Mouse (Mus musculus) limb, embryonic 11.5 days (tissue): Measurements from ENCODE around the gene Ppp1r9a. TPM values are rescaled to one million over a fixed set of nuclear protein-coding genes. Genes with fewer than 3 reads are reported as not detected.

Source experiments
- ATAC-seq: fragments of 200-750 bp; cut with Nextera tagmentation; 2 replicates; pipeline ENCODE4 v1.8.0; 2017; ENCODE audit warnings: low read depth; ENCODE audit not compliant: insufficient number of reproducible peaks, low FRiP score, low TSS enrichment
- DNase-seq: peaks from one replicate; pipeline ENCODE4 v3.0.0-alpha.2; 2015; ENCODE audit warnings: low spot score
- H3K27ac ChIP-seq: fragments of 300-500 bp; sonication (generic); replicated peaks from 2 replicates; pipeline ENCODE4 v1.5.1; 2014; ENCODE audit warnings: low read depth, mild to moderate bottlenecking, low read length
- H3K27me3 ChIP-seq: fragments of 300-500 bp; sonication (generic); 2 replicates; pipeline ENCODE4 v1.6.1; 2014; ENCODE audit warnings: mild to moderate bottlenecking, low read length, mixed read lengths; ENCODE audit not compliant: control insufficient read depth, insufficient read depth
- H3K36me3 ChIP-seq: fragments of 300-500 bp; sonication (generic); 2 replicates; pipeline ENCODE4 v1.6.1; 2014; ENCODE audit warnings: mild to moderate bottlenecking, low read length, moderate library complexity, mixed read lengths; ENCODE audit not compliant: control insufficient read depth, insufficient read depth
- H3K4me1 ChIP-seq: fragments of 300-500 bp; sonication (generic); 2 replicates; pipeline ENCODE4 v1.6.1; 2014; ENCODE audit warnings: low read length, mixed read lengths; ENCODE audit not compliant: control insufficient read depth, insufficient read depth
- H3K4me2 ChIP-seq: fragments of 300-500 bp; sonication (generic); 2 replicates; pipeline ENCODE4 v1.6.1; 2014; ENCODE audit warnings: low read depth, mild to moderate bottlenecking, moderate library complexity; ENCODE audit not compliant: severe bottlenecking
- H3K4me3 ChIP-seq: fragments of 300-500 bp; sonication (generic); 2 replicates; pipeline ENCODE4 v1.5.1; 2014; ENCODE audit warnings: low read depth, low read length
- H3K9ac ChIP-seq: fragments of 300-500 bp; sonication (generic); 2 replicates; pipeline ENCODE4 v1.6.1; 2014; ENCODE audit warnings: mild to moderate bottlenecking, low read length
- H3K9me3 ChIP-seq: fragments of 300-500 bp; sonication (generic); 2 replicates; pipeline ENCODE4 v1.6.1; 2016; ENCODE audit warnings: low read length; ENCODE audit not compliant: control insufficient read depth
- WGBS: fragments of 180-500 bp; shearing (Covaris S2); extraction: QIAGEN DNeasy Blood & Tissue Kit; methylation state at CpG from one replicate; pipeline ENCODE4 v1.1.7; 2014; 5-methylcytosine and 5-hydroxymethylcytosine counted together
- polyA plus RNA-seq: library from polyadenylated mRNA; unstranded; fragments of >200 nt; fragmentation: Nextera tagmentation; extraction: Ambion mirVana; gene quantifications from 2 replicates; pipeline ENCODE4 v1.2.1, GENCODE M21; 2014

Ppp1r9a gene
- polyA plus RNA-seq, 1 experiment from 2014 or later = 27.9 TPM

GRCm38 (mm10) chr6:5154786-5155185 is 252.1 kb downstream of the Ppp1r9a start:
- no peak overlapping the region for H3K9ac ChIP-seq
- 88% methylated on average over 6 of the region's 6 CpGs for WGBS

GRCm38 (mm10) chr6:5155313-5155927 is 252.7 kb downstream of the Ppp1r9a start:
- Histone ChIP-seq H3K4me1 (no peaks in the 10 kb centered on the region), H3K9me3 (no peaks in the 10 kb centered on the region), H3K4me2 (no peak overlapping the region), H3K9ac (no peak overlapping the region), H3K36me3 (no peaks in the 10 kb centered on the region; the same call in 1 of the 2 replicates), H3K27me3 (no peaks in the 10 kb centered on the region), H3K4me3 (no peak overlapping the region), H3K27ac (no peak overlapping the region)
- ATAC-seq (no peak), DNase-seq (no peak)
- 73% methylated on average over 1 of the region's 1 CpGs for WGBS

More at GRCm38 (mm10) chr6:5154786-5155185, 252.1 kb downstream of the Ppp1r9a start:
- ATAC-seq (no peak), DNase-seq (no peak)
- H3K27me3 ChIP-seq = no peaks in the 10 kb centered on the region
- no peak overlapping the region for H3K4me3 ChIP-seq
- no peaks in the 10 kb centered on the region for H3K4me1 ChIP-seq
- H3K27ac ChIP-seq = no peak overlapping the region
- H3K9me3 ChIP-seq = no peaks in the 10 kb centered on the region
- H3K4me2 ChIP-seq = no peak overlapping the region
- no peaks in the 10 kb centered on the region; the same call in 1 of the 2 replicates for H3K36me3 ChIP-seq

- H3K36me3 ChIP-seq = no peaks in the 10 kb centered on the region; the same call in 1 of the 2 replicates
- WGBS = 84% methylated on average over 6 of the region's 6 CpGs
- H3K27ac ChIP-seq = no peak overlapping the region
- no peaks in the 10 kb centered on the region for H3K9me3 ChIP-seq
- ATAC-seq (no peak), DNase-seq (no peak)
- no peak overlapping the region for H3K4me3 ChIP-seq
- no peak overlapping the region for H3K4me2 ChIP-seq
- H3K4me1 ChIP-seq = no peaks in the 10 kb centered on the region
- no peak overlapping the region for H3K9ac ChIP-seq
- H3K27me3 ChIP-seq = no peaks in the 10 kb centered on the region
Observed at GRCm38 (mm10) chr6:5156541-5157425, 254.1 kb downstream of the Ppp1r9a start.

- Histone ChIP-seq H3K9me3 (no peaks in the 10 kb centered on the region), H3K4me2 (no peak overlapping the region), H3K36me3 (no peaks in the 10 kb centered on the region; the same call in 1 of the 2 replicates), H3K4me1 (no peaks in the 10 kb centered on the region), H3K27ac (no peak overlapping the region), H3K9ac (no peak overlapping the region), H3K4me3 (no peak overlapping the region), H3K27me3 (no peaks in the 10 kb centered on the region)
- 91% methylated on average over 7 of the region's 7 CpGs for WGBS
- no peak for ATAC-seq
- no peak for DNase-seq
Observed at GRCm38 (mm10) chr6:5159385-5159791, 256.7 kb downstream of the Ppp1r9a start.

- no peak for DNase-seq
- H3K4me1 ChIP-seq = no peaks in the 10 kb centered on the region
- no peaks in the 10 kb centered on the region; the same call in 1 of the 2 replicates for H3K36me3 ChIP-seq
- H3K27me3 ChIP-seq = no peaks in the 10 kb centered on the region
- H3K4me2 ChIP-seq = no peak overlapping the region
- no peak for ATAC-seq
- H3K9ac ChIP-seq = no peak overlapping the region
- H3K27ac ChIP-seq = no peak overlapping the region
- H3K9me3 ChIP-seq = no peaks in the 10 kb centered on the region
- H3K4me3 ChIP-seq = no peak overlapping the region
- 74% methylated on average over 6 of the region's 6 CpGs for WGBS
Observed at GRCm38 (mm10) chr6:5162052-5162451, 259.3 kb downstream of the Ppp1r9a start.

GRCm38 (mm10) chr6:5163507-5164144 is 260.9 kb downstream of the Ppp1r9a start:
- Histone ChIP-seq H3K27me3 (no peaks in the 10 kb centered on the region), H3K4me2 (no peak overlapping the region), H3K9ac (no peak overlapping the region), H3K4me3 (no peak overlapping the region), H3K4me1 (no peaks in the 10 kb centered on the region), H3K9me3 (no peaks in the 10 kb centered on the region), H3K27ac (no peak overlapping the region), H3K36me3 (no peaks in the 10 kb centered on the region; the same call in 1 of the 2 replicates)
- ATAC-seq (no peak), DNase-seq (no peak)
- 97% methylated on average over 14 of the region's 14 CpGs for WGBS

GRCm38 (mm10) chr6:5164855-5165254 is 262.1 kb downstream of the Ppp1r9a start:
- Histone ChIP-seq H3K27ac (no peak overlapping the region), H3K4me3 (no peak overlapping the region), H3K4me1 (no peaks in the 10 kb centered on the region), H3K9me3 (no peaks in the 10 kb centered on the region), H3K27me3 (no peaks in the 10 kb centered on the region), H3K4me2 (no peak overlapping the region), H3K9ac (no peak overlapping the region), H3K36me3 (no peaks in the 10 kb centered on the region; the same call in 1 of the 2 replicates)
- DNase-seq = no peak
- WGBS = 67% methylated on average over 9 of the region's 9 CpGs
- no peak for ATAC-seq

- Histone ChIP-seq H3K27ac (no peak overlapping the region), H3K9ac (no peak overlapping the region), H3K4me2 (no peak overlapping the region), H3K36me3 (no peaks in the 10 kb centered on the region), H3K9me3 (no peaks in the 10 kb centered on the region), H3K4me3 (no peak overlapping the region), H3K4me1 (no peaks in the 10 kb centered on the region), H3K27me3 (no peaks in the 10 kb centered on the region)
- DNase-seq (no peak), ATAC-seq (no peak)
- WGBS = 81% methylated on average over 14 of the region's 14 CpGs
Observed at GRCm38 (mm10) chr6:5167051-5167677, 264.4 kb downstream of the Ppp1r9a start.
